Mouse (Mus musculus) layer of hippocampus, adult 8-10 months (tissue): ENCODE data around the gene Catsper4. TPM values are rescaled to one million over a fixed set of nuclear protein-coding genes. Genes with fewer than 3 reads are reported as not detected.
"Not testable (repeated sequence)": the region's sequence is repeated elsewhere in the genome, so short reads cannot be mapped to it uniquely, and the experiment has no call there.

Source experiments
- DNase-seq, 2 experiments: peaks; one replicate each; pipeline ENCODE4 v3.0.0; 2022; ENCODE audit warnings: low spot score in 2 of 2
- total RNA-seq, 4 experiments: library from RNA; stranded (reverse); gene quantifications; 2 replicates each; pipeline ENCODE4 v1.2.4; 2022

Gene Catsper4
- under 1 TPM in 1 of 4 experiments, not detected in 3; 0.31 TPM for total RNA-seq

- DNase-seq = no peak
Measured at GRCm38 (mm10) chr4:134227194-134227593, at the start of gene Catsper4. Gene Catsper4 (minus strand): TSS chr4:134227383.

- DNase-seq = no peak
Measured at GRCm38 (mm10) chr4:134273417-134274345, 46.5 kb upstream of the Catsper4 start.

DNA sequence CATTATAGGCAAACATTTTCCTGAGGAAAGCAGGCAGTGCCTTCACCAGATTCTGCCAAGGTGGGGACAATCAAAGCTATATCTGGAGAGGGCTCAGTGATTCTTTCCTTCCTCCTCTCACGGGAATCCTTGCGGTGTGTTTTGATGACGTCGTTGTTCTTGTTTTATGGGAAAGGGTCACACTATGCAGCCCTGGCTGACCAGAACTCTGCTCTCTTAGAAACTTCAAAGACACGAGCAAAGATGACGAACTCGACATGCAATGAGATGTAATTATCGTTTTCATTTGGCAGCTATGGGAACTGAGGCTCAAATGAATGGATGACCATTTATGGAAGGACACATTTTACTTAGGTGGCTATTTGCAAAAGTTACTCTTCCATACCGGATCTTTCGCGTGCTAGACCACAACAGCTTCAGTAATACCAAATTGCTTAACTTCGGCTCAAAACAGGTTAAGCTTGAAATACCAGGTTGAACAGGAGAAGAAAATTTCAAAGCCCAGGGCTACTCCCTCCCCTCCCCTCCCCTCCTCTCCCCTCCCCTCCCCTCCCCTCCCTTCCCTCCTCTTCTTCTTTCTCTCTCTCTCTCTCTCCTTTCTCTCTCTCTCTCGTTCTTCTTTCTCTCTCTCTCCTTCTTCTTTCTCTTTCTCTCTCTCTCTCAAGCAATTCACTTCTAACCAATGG is 45.7 kb upstream of the Catsper4 start:
- DNase-seq = no peak

GRCm38 (mm10) chr4:134271979-134272378 is 44.8 kb upstream of the Catsper4 start:
- no peak for DNase-seq

GRCm38 (mm10) chr4:134269622-134270021 is 42.4 kb upstream of the Catsper4 start:
- not testable (repeated sequence) for DNase-seq

DNA sequence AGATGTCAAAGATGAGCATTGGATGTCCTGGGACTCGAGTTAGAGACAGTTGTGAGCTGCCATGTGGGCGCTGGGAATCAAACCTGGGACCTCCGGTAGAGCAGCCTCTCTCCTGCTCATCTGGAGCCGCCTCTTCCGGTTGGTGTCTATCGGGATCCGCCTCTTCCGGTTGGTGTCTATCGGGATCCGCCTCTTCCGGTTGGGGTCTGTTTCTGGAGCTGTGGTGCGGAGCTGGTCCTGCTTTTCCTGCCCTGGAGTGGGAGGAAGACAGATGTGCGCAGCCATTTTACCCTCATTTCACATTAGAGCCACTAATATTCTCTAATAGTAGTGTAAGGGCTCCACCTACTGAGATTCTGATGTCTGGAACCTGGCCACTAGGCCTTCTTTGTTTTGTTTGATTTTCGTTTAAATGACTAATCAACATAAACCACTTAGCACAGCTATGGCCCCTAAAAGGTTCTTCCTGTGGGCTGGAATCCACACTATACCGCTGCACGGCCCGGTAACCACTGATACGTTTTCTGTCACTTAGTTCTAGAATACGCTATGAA is 41.0 kb upstream of the Catsper4 start:
- no peak for DNase-seq

- no peak for DNase-seq
Measured at GRCm38 (mm10) chr4:134265860-134266585, 38.8 kb upstream of the Catsper4 start.

- no peak for DNase-seq
Measured at GRCm38 (mm10) chr4:134263191-134263590, 36.0 kb upstream of the Catsper4 start.

- no peak for DNase-seq
Measured at GRCm38 (mm10) chr4:134258354-134258753, 31.2 kb upstream of the Catsper4 start.

GRCm38 (mm10) chr4:134257198-134258009 is 30.2 kb upstream of the Catsper4 start:
- DNase-seq = no peak

- DNase-seq = no peak
Measured at GRCm38 (mm10) chr4:134256407-134257197, 29.4 kb upstream of the Catsper4 start.

DNA sequence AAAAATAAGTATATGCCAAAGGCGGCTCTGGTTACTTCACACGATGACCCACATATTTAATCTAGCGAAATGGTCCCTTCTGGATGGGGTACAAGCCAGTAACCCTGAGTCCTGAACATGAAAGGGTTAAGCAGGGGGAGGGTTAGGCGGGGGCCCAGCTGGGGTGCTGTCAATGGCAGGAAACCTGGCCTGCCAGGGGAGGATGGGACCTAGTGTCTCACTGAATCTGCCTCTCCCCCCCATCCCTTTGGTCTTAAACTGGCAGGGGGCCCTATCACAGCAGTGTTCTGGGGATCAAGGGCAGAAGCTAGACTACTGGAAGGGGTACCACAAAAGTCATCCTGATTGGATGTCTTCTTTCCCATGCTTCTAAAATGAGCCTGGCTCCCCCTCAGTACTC is 28.7 kb upstream of the Catsper4 start:
- DNase-seq = no peak

DNA sequence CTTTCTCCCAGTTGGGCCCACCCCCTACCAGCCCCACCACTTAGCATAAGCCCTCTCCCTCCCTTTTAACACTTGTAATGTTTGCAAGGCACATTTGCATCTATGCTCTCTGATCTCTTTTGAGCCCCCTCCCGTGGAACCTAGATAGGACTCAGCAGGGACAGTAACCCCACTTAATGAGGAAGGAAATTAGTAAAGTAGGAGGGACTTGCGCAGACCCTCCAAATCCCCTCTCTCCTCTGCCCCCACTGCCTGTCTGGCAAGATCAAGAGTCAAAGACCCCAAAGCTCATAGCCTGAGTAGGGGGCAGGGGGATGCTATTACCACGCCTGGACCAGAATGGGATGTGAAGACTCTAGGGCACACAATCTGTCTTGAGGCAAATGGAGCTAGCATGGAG is 27.7 kb upstream of the Catsper4 start:
- no peak for DNase-seq

- no peak for DNase-seq
Measured at GRCm38 (mm10) chr4:134253722-134254324, 26.6 kb upstream of the Catsper4 start, which contains the start of gene Grrp1. Gene Grrp1 (minus strand): TSS chr4:134254106.

DNA sequence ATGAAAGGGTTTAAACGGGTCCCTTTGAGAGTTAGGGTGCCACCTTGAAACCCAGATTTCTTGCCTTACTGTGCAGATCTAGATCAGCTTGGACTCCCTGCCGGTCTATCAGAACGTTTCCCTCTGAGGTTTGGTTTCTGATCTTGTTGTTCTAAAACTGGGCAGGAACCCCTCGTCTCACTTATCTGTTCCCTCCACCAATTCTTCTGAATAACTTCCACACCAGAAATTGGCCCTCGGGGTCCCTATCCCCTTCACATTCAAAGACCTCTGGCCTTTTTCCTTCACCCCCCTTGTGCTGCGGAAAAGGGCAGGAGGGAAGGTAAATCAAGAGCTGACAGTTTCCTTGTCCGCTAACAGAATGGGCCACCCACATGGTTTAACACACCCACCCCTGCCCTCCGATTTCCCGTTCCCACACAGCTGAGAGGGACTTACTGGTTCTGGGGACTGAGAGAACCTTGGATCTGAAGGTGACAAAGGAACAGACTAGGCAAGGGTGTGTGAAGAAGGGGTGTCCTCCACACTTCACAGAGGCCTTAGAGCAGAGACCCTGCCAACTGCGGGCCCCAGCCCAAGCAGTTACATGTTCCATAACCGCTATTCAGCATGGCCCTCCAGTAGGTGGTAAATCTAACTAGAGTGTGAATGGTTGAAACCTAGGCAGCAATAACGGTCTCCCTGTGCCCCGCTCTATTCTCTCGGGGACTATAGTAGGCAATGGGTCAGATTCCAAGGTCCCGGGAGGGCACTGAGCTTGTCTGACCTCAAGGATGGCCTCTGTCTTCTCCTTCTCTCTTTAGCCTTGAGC is 25.9 kb upstream of the Catsper4 start:
- DNase-seq = no peak

- no peak for DNase-seq
Measured at GRCm38 (mm10) chr4:134252131-134252910, 25.1 kb upstream of the Catsper4 start.

- no peak for DNase-seq
Measured at GRCm38 (mm10) chr4:134251241-134252130, 24.3 kb upstream of the Catsper4 start.
